Comparison of ENCODE assay signal across 8 mouse cellular contexts in genomic region chr11:78750885-78751842, GRCm38 (mm10). TPM values are rescaled to one million over a fixed set of nuclear protein-coding genes. Genes with fewer than 3 reads are reported as not detected.
DNase-seq lines count a peak whose midpoint lies in the region; ATAC-seq lines count a peak whose summit lies in the region.

Gene Ccnq (minus strand): TSS chr11:78751729.

- ATAC-seq in forebrain, embryonic 15.5 days (replicated peaks), result peak; percentile 86
- peak; percentile 96 for ATAC-seq in lung, embryonic 16.5 days (ENCODE audit: low read depth)

- peak within 1 kb of the TSS; percentile 58 for H3K4me2 ChIP-seq in forebrain, embryonic 15.5 days (replicated peaks)
- H3K4me2 ChIP-seq in lung, embryonic 16.5 days (ENCODE audit: low read depth, low read length), result peak within 1 kb of the TSS; percentile 83

- H3K36me3 ChIP-seq in forebrain, embryonic 15.5 days, result 0 out of 2 replicates have a peak, but pooled peaks cover 3% of the 10 kb centered on the region
- 0 out of 2 replicates have a peak, but pooled peaks cover 3% of the 10 kb centered on the region for H3K36me3 ChIP-seq in lung, embryonic 16.5 days (ENCODE audit: control insufficient read depth, insufficient read depth, low read length)

- peak; percentile 70 for DNase-seq in MEL-GATA-1-ER (ENCODE audit: extremely low read depth, low read depth)
- DNase-seq in cerebellum, adult 18-20 months, result peak; percentile 50 to 56
- DNase-seq in heart, postnatal 25 days (ENCODE audit: low spot score), result peak; percentile 48
- peak; percentile 37 to 59 for DNase-seq in layer of hippocampus, adult 18-20 months (ENCODE audit: low spot score in 2 of 2)
- DNase-seq in ovary, adult 18-20 months (ENCODE audit: low spot score), result peak; percentile 65
- DNase-seq in thymus, postnatal 0 days (ENCODE audit: low spot score), result peak; percentile 84

- H3K9ac ChIP-seq in forebrain, embryonic 15.5 days (replicated peaks), result peak within 1 kb of the TSS; percentile 76
- peak within 1 kb of the TSS; percentile 76 for H3K9ac ChIP-seq in lung, embryonic 16.5 days (ENCODE audit: low read length)

- intact Hi-C loops in heart, postnatal 25 days (cut with DNase I), result no loop called here

- H3K4me3 ChIP-seq in forebrain, embryonic 15.5 days, result peak within 1 kb of the TSS; percentile 80
- H3K4me3 ChIP-seq in lung, embryonic 16.5 days (ENCODE audit: low read length), result peak within 1 kb of the TSS; percentile 77

- H3K4me1 ChIP-seq in forebrain, embryonic 15.5 days, result peaks cover 13% of the 10 kb centered on the region
- H3K4me1 ChIP-seq in lung, embryonic 16.5 days (replicated peaks; ENCODE audit: control insufficient read depth, insufficient read depth, low read length), result peaks cover 6% of the 10 kb centered on the region; the same call in 1 of the 2 replicates

- no peaks in the 10 kb centered on the region for H3K9me3 ChIP-seq in forebrain, embryonic 15.5 days
- H3K9me3 ChIP-seq in lung, embryonic 16.5 days (ENCODE audit: control insufficient read depth, low read length), result no peaks in the 10 kb centered on the region

- no peaks in the 10 kb centered on the region for H3K27me3 ChIP-seq in forebrain, embryonic 15.5 days
- no peaks in the 10 kb centered on the region for H3K27me3 ChIP-seq in lung, embryonic 16.5 days (ENCODE audit: control insufficient read depth, insufficient read depth, low read depth, low read length)

- 9% methylated on average over 58 of the region's 59 CpGs for WGBS in forebrain, embryonic 15.5 days
- WGBS in lung, embryonic 16.5 days, result 8% methylated on average over 59 of the region's 59 CpGs

- peak within 1 kb of the TSS; percentile 79 for H3K27ac ChIP-seq in forebrain, embryonic 15.5 days (replicated peaks)
- peak within 1 kb of the TSS; percentile 77 for H3K27ac ChIP-seq in lung, embryonic 16.5 days (ENCODE audit: low read length)

RNA-seq across cellular contexts. Expression of gene Ccnq, which starts in this region (rescaled TPM):
- 36.4 and 40.4 TPM in 2 replicates for polyA plus RNA-seq in forebrain, embryonic 15.5 days (2015; fragmentation: Nextera tagmentation; extraction: Ambion mirVana)
- total RNA-seq in heart, postnatal 25 days (2021), result 10 to 100 TPM; 12.7 to 16.7 TPM
- 10 to 100 TPM; 19.2 to 19.7 TPM for total RNA-seq in layer of hippocampus, adult 18-20 months (2021)
- 35.1 and 36.9 TPM in 2 replicates for polyA plus RNA-seq in lung, embryonic 16.5 days (2015; fragmentation: Nextera tagmentation; extraction: Ambion mirVana)
- 48.5 and 50.8 TPM in 2 replicates for polyA plus RNA-seq in thymus, postnatal 0 days (2015; fragmentation: Nextera tagmentation; extraction: Ambion mirVana)

Comparison
In these comparisons a context has a peak if more than half of its experiments do, and no peak if none do; other contexts are left out.
1. Peak in every context shown above with its lines: DNase-seq, ATAC-seq, H3K4me3 ChIP-seq and H3K27ac ChIP-seq.